Mouse (Mus musculus) MEL (cell line): ENCODE measurements around the gene Daam1.

Experiments
- CTCF ChIP-seq, 3 experiments: IDR thresholded peaks in 2 of 3; conservative IDR thresholded peaks in 1 of 3; 2 replicates each; pipeline ENCODE4 v1.5.1; 2011 to 2012; ENCODE audit warnings: low read length in 3 of 3, low read depth in 2 of 3, mild to moderate bottlenecking in 2 of 3, improper control_type of control experiment in 1 of 3, inconsistent platforms in 1 of 3, mixed read lengths in 1 of 3, moderate library complexity in 1 of 3; ENCODE audit not compliant: control insufficient read depth in 1 of 3, insufficient read depth in 1 of 3, poor library complexity in 1 of 3, severe bottlenecking in 1 of 3
- ELF1 ChIP-seq: IDR thresholded peaks from 2 replicates; pipeline ENCODE4 v1.6.1; 2014; ENCODE audit warnings: low read depth, mild to moderate bottlenecking, inconsistent platforms, low read length, improper control_type of control experiment, moderate library complexity
- POLR2A ChIP-seq, 2 experiments: IDR thresholded peaks; 2 replicates each; pipeline ENCODE4 v1.6.1; 2011 to 2012; ENCODE audit warnings: low read length in 2 of 2, mild to moderate bottlenecking in 2 of 2, control low read depth in 1 of 2, improper control_type of control experiment in 1 of 2, low read depth in 1 of 2, moderate library complexity in 1 of 2; ENCODE audit not compliant: control insufficient read depth in 1 of 2, insufficient read depth in 1 of 2, poor library complexity in 1 of 2
- RAD21 ChIP-seq: IDR thresholded peaks from 2 replicates; pipeline ENCODE4 v1.6.1; 2011; ENCODE audit warnings: mild to moderate bottlenecking, low read depth, low read length, improper control_type of control experiment

- TF ChIP-seq CTCF (IDR thresholded peaks at IDR 0.05 in 2 of 3, conservative IDR thresholded peaks at IDR 0.05 in 1 of 3; ENCODE audit: control insufficient read depth in 1 of 3, insufficient read depth in 1 of 3, low read depth in 2 of 3, low read length in 3 of 3, poor library complexity in 1 of 3, severe bottlenecking in 1 of 3), result no peak
- TF ChIP-seq RAD21, result no peak
- TF ChIP-seq ELF1, result no peak
- TF ChIP-seq POLR2A (IDR thresholded peaks at IDR 0.05; ENCODE audit: control insufficient read depth in 1 of 2, insufficient read depth in 1 of 2, low read depth in 1 of 2, low read length in 2 of 2, poor library complexity in 1 of 2), result no peak
Measured at GRCm38 (mm10) chr12:71956980-71957379, 126.1 kb downstream of the Daam1 start.
